Mouse (Mus musculus): ENCODE measurements around the gene Hras. TPM values are rescaled to one million over a fixed set of nuclear protein-coding genes. Genes with fewer than 3 reads are reported as not detected.

The Hras gene
- polyA plus RNA-seq, 1 experiment from 2014 or later = 97.4 TPM

GRCm38 (mm10) chr7:141167901-141168517 lies 25.8 kb downstream of the Hras start:
- 9% methylated on average over 7 of the region's 7 CpGs for WGBS
- Histone ChIP-seq H3K4me2 (peak overlapping the region; percentile 80), H3K9ac (peak overlapping the region; percentile 69), H3K27me3 (ENCODE audit: insufficient read depth, low read length) (no peaks in the 10 kb centered on the region), H3K4me1 (ENCODE audit: insufficient read depth) (peaks cover 14% of the 10 kb centered on the region), H3K27ac (ENCODE audit: low read depth) (peak overlapping the region; percentile 83), H3K4me3 (ENCODE audit: low read depth, low read length) (peak overlapping the region; percentile 49), H3K9me3 (ENCODE audit: low read depth, low read length) (no peaks in the 10 kb centered on the region), H3K36me3 (ENCODE audit: insufficient read depth) (peaks cover 27% of the 10 kb centered on the region)
- TF ChIP-seq CTCF (IDR thresholded peaks at IDR 0.05; ENCODE audit: low read depth) = no peak
- DNase-seq (peak; percentile 55), ATAC-seq (ENCODE audit: insufficient read depth) (no peak; the same call in 1 of the 2 replicates)

GRCm38 (mm10) chr7:141164850-141165249 lies 29.0 kb downstream of the Hras start:
- H3K27ac ChIP-seq (ENCODE audit: low read depth) = no peak overlapping the region
- peaks cover 57% of the 10 kb centered on the region for H3K36me3 ChIP-seq (ENCODE audit: insufficient read depth)
- H3K27me3 ChIP-seq (ENCODE audit: insufficient read depth, low read length) = no peaks in the 10 kb centered on the region
- ATAC-seq (ENCODE audit: insufficient read depth) (no peak), DNase-seq (no peak)
- no peak overlapping the region for H3K4me2 ChIP-seq
- peaks cover 13% of the 10 kb centered on the region for H3K4me1 ChIP-seq (ENCODE audit: insufficient read depth)
- no peak overlapping the region for H3K9ac ChIP-seq
- no peaks in the 10 kb centered on the region for H3K9me3 ChIP-seq (ENCODE audit: low read depth, low read length)
- H3K4me3 ChIP-seq (ENCODE audit: low read depth, low read length) = no peak overlapping the region
- no peak for TF ChIP-seq CTCF (IDR thresholded peaks at IDR 0.05; ENCODE audit: low read depth)
- 75% methylated on average over 6 of the region's 6 CpGs for WGBS

GRCm38 (mm10) chr7:141164397-141164796 lies 29.4 kb downstream of the Hras start:
- Histone ChIP-seq H3K27me3 (ENCODE audit: insufficient read depth, low read length) (no peaks in the 10 kb centered on the region), H3K4me2 (no peak overlapping the region), H3K27ac (ENCODE audit: low read depth) (no peak overlapping the region), H3K36me3 (ENCODE audit: insufficient read depth) (peaks cover 62% of the 10 kb centered on the region), H3K9ac (no peak overlapping the region), H3K9me3 (ENCODE audit: low read depth, low read length) (no peaks in the 10 kb centered on the region), H3K4me1 (ENCODE audit: insufficient read depth) (peaks cover 10% of the 10 kb centered on the region), H3K4me3 (ENCODE audit: low read depth, low read length) (no peak overlapping the region)
- ATAC-seq (ENCODE audit: insufficient read depth) (no peak), DNase-seq (no peak)
- no peak for TF ChIP-seq CTCF (IDR thresholded peaks at IDR 0.05; ENCODE audit: low read depth)
- WGBS = 91% methylated on average over 7 of the region's 7 CpGs

- WGBS = 80% methylated on average over 9 of the region's 9 CpGs
- H3K36me3 ChIP-seq (ENCODE audit: insufficient read depth) = peaks cover 74% of the 10 kb centered on the region
- no peaks in the 10 kb centered on the region for H3K27me3 ChIP-seq (ENCODE audit: insufficient read depth, low read length)
- H3K4me2 ChIP-seq = no peak overlapping the region
- no peaks in the 10 kb centered on the region for H3K4me1 ChIP-seq (ENCODE audit: insufficient read depth)
- H3K9me3 ChIP-seq (ENCODE audit: low read depth, low read length) = no peaks in the 10 kb centered on the region
- H3K4me3 ChIP-seq (ENCODE audit: low read depth, low read length) = no peak overlapping the region
- no peak for TF ChIP-seq CTCF (IDR thresholded peaks at IDR 0.05; ENCODE audit: low read depth)
- DNase-seq (no peak), ATAC-seq (ENCODE audit: insufficient read depth) (no peak)
- no peak overlapping the region for H3K9ac ChIP-seq
- H3K27ac ChIP-seq (ENCODE audit: low read depth) = no peak overlapping the region
Observed at GRCm38 (mm10) chr7:141155362-141155761, 38.4 kb downstream of the Hras start.

GRCm38 (mm10) chr7:141148639-141149038 lies 45.2 kb downstream of the Hras start:
- H3K4me1 ChIP-seq (ENCODE audit: insufficient read depth) = no peaks in the 10 kb centered on the region
- H3K27me3 ChIP-seq (ENCODE audit: insufficient read depth, low read length) = no peaks in the 10 kb centered on the region
- H3K27ac ChIP-seq (ENCODE audit: low read depth) = no peak overlapping the region
- no peak for TF ChIP-seq CTCF (IDR thresholded peaks at IDR 0.05; ENCODE audit: low read depth)
- H3K36me3 ChIP-seq (ENCODE audit: insufficient read depth) = peaks cover 62% of the 10 kb centered on the region
- H3K4me2 ChIP-seq = no peak overlapping the region
- no peak for DNase-seq
- WGBS = 65% methylated on average over 4 of the region's 4 CpGs
- no peak for ATAC-seq (ENCODE audit: insufficient read depth)
- no peaks in the 10 kb centered on the region for H3K9me3 ChIP-seq (ENCODE audit: low read depth, low read length)
- H3K9ac ChIP-seq = no peak overlapping the region
- no peak overlapping the region for H3K4me3 ChIP-seq (ENCODE audit: low read depth, low read length)

- 81% methylated on average over 6 of the region's 6 CpGs for WGBS
- no peak for DNase-seq
- Histone ChIP-seq H3K27ac (ENCODE audit: low read depth) (no peak overlapping the region), H3K4me1 (ENCODE audit: insufficient read depth) (no peaks in the 10 kb centered on the region), H3K4me3 (ENCODE audit: low read depth, low read length) (no peak overlapping the region), H3K4me2 (no peak overlapping the region), H3K27me3 (ENCODE audit: insufficient read depth, low read length) (no peaks in the 10 kb centered on the region), H3K9me3 (ENCODE audit: low read depth, low read length) (no peaks in the 10 kb centered on the region), H3K9ac (no peak overlapping the region), H3K36me3 (ENCODE audit: insufficient read depth) (peaks cover 60% of the 10 kb centered on the region)
- ATAC-seq (ENCODE audit: insufficient read depth) = no peak
- TF ChIP-seq CTCF (IDR thresholded peaks at IDR 0.05; ENCODE audit: low read depth) = no peak
Observed at GRCm38 (mm10) chr7:141147044-141147443, 46.8 kb downstream of the Hras start.

GRCm38 (mm10) chr7:141146043-141146595 lies 47.7 kb downstream of the Hras start:
- no peak overlapping the region for H3K27ac ChIP-seq (ENCODE audit: low read depth)
- H3K27me3 ChIP-seq (ENCODE audit: insufficient read depth, low read length) = no peaks in the 10 kb centered on the region
- DNase-seq = no peak
- TF ChIP-seq CTCF (IDR thresholded peaks at IDR 0.05; ENCODE audit: low read depth) = no peak
- no peak overlapping the region for H3K4me3 ChIP-seq (ENCODE audit: low read depth, low read length)
- H3K4me2 ChIP-seq = no peak overlapping the region
- H3K36me3 ChIP-seq (ENCODE audit: insufficient read depth) = peaks cover 55% of the 10 kb centered on the region
- 91% methylated on average over 12 of the region's 12 CpGs for WGBS
- H3K4me1 ChIP-seq (ENCODE audit: insufficient read depth) = no peaks in the 10 kb centered on the region
- H3K9ac ChIP-seq = no peak overlapping the region
- no peaks in the 10 kb centered on the region for H3K9me3 ChIP-seq (ENCODE audit: low read depth, low read length)
- 0 out of 2 replicates have a peak, but pooled peaks have one; percentile 31 for ATAC-seq (ENCODE audit: insufficient read depth)

Data from lung, embryonic 14.5 days (tissue).